ENCODE assay signal across 21 mouse cellular contexts in the genomic region with DNA sequence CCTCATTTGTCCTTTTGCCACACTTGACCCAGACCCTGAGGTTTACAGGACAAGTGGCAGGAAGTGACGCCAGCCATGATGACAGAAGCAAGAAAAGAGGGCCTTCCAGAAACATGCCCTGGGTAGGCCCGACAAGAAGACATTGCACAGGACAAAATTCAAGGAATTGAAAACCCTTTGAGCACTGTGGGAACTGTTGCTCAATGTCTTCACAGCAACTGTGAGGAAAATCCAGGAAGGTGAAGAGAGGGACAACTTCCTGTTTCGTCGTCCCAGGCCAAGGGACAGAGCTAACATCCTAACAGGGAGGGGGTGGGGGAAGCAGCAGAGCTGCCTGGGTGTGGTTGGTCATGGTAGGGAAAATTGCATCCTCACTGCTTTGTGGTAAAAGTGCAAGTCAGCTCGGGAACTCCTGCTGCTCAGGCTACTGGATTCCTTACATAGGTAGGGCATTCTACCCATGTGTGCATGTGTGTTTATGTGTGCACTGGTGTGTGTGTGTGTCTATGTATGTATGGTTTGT. TPM values are rescaled to one million over a fixed set of nuclear protein-coding genes. Genes with fewer than 3 reads are reported as not detected.
A peak's percentile ranks its signal among the peaks of the same experiment; 100 is the strongest.
DNase-seq lines count a peak whose midpoint lies in the region; ATAC-seq and TF ChIP-seq lines count a peak whose summit lies in the region.
"Had no signal": no experiment of that assay in that cellular context is flagged by ENCODE, and none has a peak within 500 bp of the region (broad histone marks: within the 10 kb centered on the region; RNA-seq: fewer than 3 reads in every experiment).

No protein-coding gene starts in this region.

- no peak overlapping the region for H3K9ac ChIP-seq in heart, postnatal 0 days (replicated peaks; ENCODE audit: low read depth, low read length)
- H3K9ac ChIP-seq in heart, adult 2 months (ENCODE audit: low read depth, low read length): no peak overlapping the region
- H3K9ac ChIP-seq: embryonic facial prominence, embryonic 12.5 days; forebrain, embryonic 15.5 days; liver, embryonic 12.5 days; midbrain, embryonic 15.5 days had no signal

- no peaks in the 10 kb centered on the region for H3K79me2 ChIP-seq in heart, adult 2 months (replicated peaks; ENCODE audit: control insufficient read depth, insufficient read depth, low read length)

- no peak for TF ChIP-seq CTCF in heart, postnatal 0 days (IDR thresholded peaks at IDR 0.05; ENCODE audit: low read depth)
- TF ChIP-seq CTCF in heart, adult 2 months (IDR thresholded peaks at IDR 0.05): no peak

- no peak overlapping the region for H3K4me2 ChIP-seq in heart, postnatal 0 days (ENCODE audit: low read depth, low read length)
- H3K4me2 ChIP-seq: embryonic facial prominence, embryonic 12.5 days; forebrain, embryonic 15.5 days; liver, embryonic 12.5 days; midbrain, embryonic 15.5 days had no signal

- no peak overlapping the region; the same call in 1 of the 2 replicates for H3K27ac ChIP-seq in heart, postnatal 0 days (ENCODE audit: low read depth)
- H3K27ac ChIP-seq in heart, adult 2 months: no peak overlapping the region
- H3K27ac ChIP-seq: embryonic facial prominence, embryonic 12.5 days; forebrain, embryonic 15.5 days; limb, embryonic 10.5 days; liver, embryonic 12.5 days; midbrain, embryonic 15.5 days had no signal

- WGBS in heart, postnatal 0 days: 53% methylated on average over 5 of the region's 5 CpGs
- WGBS in heart, adult 2 months: 41% methylated on average over 5 of the region's 5 CpGs

- no peak overlapping the region for H3K4me3 ChIP-seq in heart, postnatal 0 days (ENCODE audit: low read depth, low read length)
- H3K4me3 ChIP-seq in heart, adult 2 months: no peak overlapping the region
- H3K4me3 ChIP-seq: embryonic facial prominence, embryonic 12.5 days; forebrain, embryonic 15.5 days; limb, embryonic 10.5 days; liver, embryonic 12.5 days; midbrain, embryonic 15.5 days had no signal

- no peak for TF ChIP-seq POLR2A in heart, adult 2 months (IDR thresholded peaks at IDR 0.05; ENCODE audit: insufficient read depth, low read depth, low read length)

- TF ChIP-seq EP300 in heart, postnatal 0 days (IDR thresholded peaks at IDR 0.05; ENCODE audit: low read depth): no peak
- TF ChIP-seq EP300 in heart, adult 2 months (IDR thresholded peaks at IDR 0.05; ENCODE audit: insufficient read depth, low read depth, low read length): no peak

- H3K4me1 ChIP-seq in heart, postnatal 0 days (ENCODE audit: control insufficient read depth, insufficient read depth): peaks cover 21% of the 10 kb centered on the region
- peaks cover 7% of the 10 kb centered on the region for H3K4me1 ChIP-seq in heart, adult 2 months (ENCODE audit: control insufficient read depth, insufficient read depth, low read length)

- no peaks in the 10 kb centered on the region for H3K36me3 ChIP-seq in heart, postnatal 0 days (replicated peaks; ENCODE audit: control insufficient read depth, insufficient read depth, low read length)
- H3K36me3 ChIP-seq in heart, adult 2 months (ENCODE audit: control insufficient read depth, insufficient read depth, low read length): no peaks in the 10 kb centered on the region
- H3K36me3 ChIP-seq: embryonic facial prominence, embryonic 12.5 days; forebrain, embryonic 15.5 days; G1E; limb, embryonic 10.5 days; liver, embryonic 12.5 days; midbrain, embryonic 15.5 days had no signal

- H3K9me3 ChIP-seq in heart, postnatal 0 days (replicated peaks; ENCODE audit: control insufficient read depth, low read length): no peaks in the 10 kb centered on the region
- H3K9me3 ChIP-seq: embryonic facial prominence, embryonic 12.5 days; forebrain, embryonic 15.5 days; limb, embryonic 10.5 days; liver, embryonic 12.5 days; midbrain, embryonic 15.5 days had no signal

- ATAC-seq in heart, postnatal 0 days (ENCODE audit: insufficient read depth, low read depth): no peak
- ATAC-seq in megakaryocyte, adult 5-6 weeks (ENCODE audit: poor library complexity, severe bottlenecking): peak; percentile 87
- ATAC-seq: CD4-positive, CD25-positive, alpha-beta regulatory T cell, adult 4 months; forebrain, embryonic 15.5 days; liver, embryonic 12.5 days; midbrain, embryonic 15.5 days had no signal

- intact Hi-C loops in heart, adult 2 months (cut with DNase I): no loop called here
- intact Hi-C loops in left cerebral cortex, postnatal 25 days (cut with DNase I): no loop called here

- peak; percentile 25 for DNase-seq in heart, postnatal 0 days (ENCODE audit: low spot score)
- DNase-seq in heart, adult 2 months: no peak
- DNase-seq in 3T3-L1 (ENCODE audit: low read depth, low spot score) (peak; percentile 72), adipocyte (ENCODE audit: low spot score) (peak; percentile 72)
- DNase-seq in left cerebral cortex, postnatal 25 days (ENCODE audit: low spot score in 2 of 2): no peak
- no peak for DNase-seq in cerebellum, adult 18-20 months
- no peak for DNase-seq in T-cell, adult 2 months (ENCODE audit: low spot score)
- DNase-seq: adrenal gland, adult 8-10 months; cerebellum, adult 11-12 months; kidney, adult 8-10 months; kidney, postnatal 36 days; right cerebral cortex, adult 18-20 months; thymus, adult 2 months had no signal

- no peaks in the 10 kb centered on the region for H3K27me3 ChIP-seq in heart, postnatal 0 days (ENCODE audit: control insufficient read depth, insufficient read depth, low read length)
- H3K27me3 ChIP-seq in heart, adult 2 months (ENCODE audit: control insufficient read depth, insufficient read depth, low read length): no peaks in the 10 kb centered on the region; the same call in 1 of the 2 replicates
- H3K27me3 ChIP-seq: embryonic facial prominence, embryonic 12.5 days; forebrain, embryonic 15.5 days; midbrain, embryonic 15.5 days had no signal

RNA-seq across cellular contexts. Expression of gene Rab4a, which starts 55.6 kb away (rescaled TPM):
- total RNA-seq in heart, postnatal 0 days (2014; rRNA removed; ENCODE audit: low replicate concordance): 13.7 and 22.1 TPM in 2 replicates
- 30.1 and 31.0 TPM in 2 replicates for polyA plus RNA-seq in heart, postnatal 0 days (2015; fragmentation: Nextera tagmentation; extraction: Ambion mirVana)
- 1 to 10 TPM; 7.7 to 8.4 TPM for total RNA-seq in heart, adult 2 months (2021)
- polyA plus RNA-seq in heart, adult 2 months (2012; rRNA removed): 10.6 and 12.7 TPM in 2 replicates
- total RNA-seq in megakaryocyte, adult 5-6 weeks (2015): 1.2 and 2.1 TPM in 2 replicates
- 0.26 and 1.1 TPM in 2 replicates for total RNA-seq in megakaryocyte, adult 5-6 weeks (2017)
- 10 to 100 TPM; 45.0 to 47.0 TPM for total RNA-seq in left cerebral cortex, postnatal 25 days (2021)

Comparison
In these comparisons a context has a peak if more than half of its experiments do, and no peak if none do; other contexts are left out.
1. DNase-seq: peak in heart, postnatal 0 days (single experiment), 3T3-L1 (single experiment) and adipocyte (single experiment); none in heart, adult 2 months (0 of 2), left cerebral cortex, postnatal 25 days (0 of 2), cerebellum, adult 18-20 months (0 of 2) and T-cell, adult 2 months (single experiment).